Mouse (Mus musculus) A20 (cell line): ENCODE results near the gene Rchy1.
A peak's percentile ranks its signal among the peaks of the same experiment; 100 is the strongest.
"Not testable (repeated sequence)": the region's sequence is repeated elsewhere in the genome, so short reads cannot be mapped to it uniquely, and the experiment has no call there.

Experiments used
- DNase-seq: peaks from one replicate; pipeline ENCODE4 v3.0.0-alpha.2; 2011; ENCODE audit warnings: low read depth, low spot score

The Rchy1 gene

DNA sequence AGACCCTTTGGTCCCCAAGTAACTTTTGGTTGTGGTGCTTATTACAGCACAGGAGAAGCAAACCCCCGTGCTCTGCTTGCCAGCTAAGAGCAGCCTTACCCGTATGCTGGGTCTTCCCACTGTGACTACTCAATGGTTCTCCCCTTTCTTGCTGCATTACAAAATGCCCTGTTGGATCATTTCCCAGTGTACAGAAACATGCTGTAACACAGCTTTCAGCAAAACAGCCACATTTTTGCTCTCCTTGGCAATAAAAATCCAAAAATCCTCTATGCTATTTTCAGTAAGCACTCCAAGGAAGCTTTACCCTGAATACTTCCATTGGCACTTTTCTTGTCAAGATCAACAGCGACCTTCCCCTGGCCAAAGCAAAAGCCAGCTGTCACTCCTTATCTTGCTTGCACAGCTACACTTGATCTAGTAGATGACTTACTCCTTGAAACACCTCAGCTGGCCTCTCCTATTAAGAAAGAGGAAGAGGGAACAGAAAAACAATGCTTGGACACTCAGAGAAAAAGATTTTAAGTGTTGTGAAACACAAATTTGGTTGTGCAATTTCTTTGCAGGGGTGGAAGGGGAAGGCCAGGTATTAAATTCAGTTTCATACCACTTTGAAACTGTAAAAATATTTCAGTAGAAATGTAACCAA lies 2.1 kb downstream of the Rchy1 start:
- DNase-seq: peak; percentile 44

DNA sequence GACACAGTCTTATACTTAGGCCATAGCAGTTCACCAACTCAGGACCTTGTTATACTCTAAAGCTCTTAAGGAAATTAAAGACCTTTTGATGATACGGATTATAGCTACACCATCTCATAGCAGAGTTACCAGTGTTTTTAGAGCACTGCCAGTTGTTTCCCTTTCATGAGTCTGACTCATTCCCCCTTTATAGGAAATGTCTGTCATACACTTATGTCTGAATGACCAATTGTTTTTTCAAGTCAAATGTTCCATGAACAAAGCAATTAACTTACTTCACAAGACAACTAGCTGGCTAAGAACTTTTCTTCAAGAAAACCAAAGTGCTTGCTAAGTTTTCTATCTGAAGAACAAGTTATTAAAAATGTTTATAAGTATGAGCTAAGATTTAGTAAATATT lies 2.9 kb downstream of the Rchy1 start:
- DNase-seq: no peak

DNA sequence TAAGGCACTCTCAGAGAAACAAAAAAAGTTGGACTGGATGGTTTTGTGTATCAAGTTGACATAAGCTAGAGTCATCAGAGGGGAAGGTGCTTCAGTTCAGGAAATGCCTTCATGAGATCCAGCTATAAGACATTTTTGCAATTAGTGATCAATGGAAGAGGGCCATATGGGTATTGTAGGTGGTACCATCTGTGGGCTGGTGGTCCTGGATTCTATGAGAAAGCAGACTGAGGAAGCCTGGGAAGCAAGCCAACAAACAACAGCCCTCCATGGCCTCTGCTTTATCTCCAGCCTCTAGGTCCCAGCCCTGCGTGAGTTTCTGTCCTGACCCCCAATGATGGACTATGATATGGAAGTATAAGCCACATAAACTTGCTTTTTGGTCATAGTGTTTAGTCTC lies 3.8 kb downstream of the Rchy1 start:
- DNase-seq: no peak

- DNase-seq: no peak
Observed at GRCm38 (mm10) chr5:91956991-91957760, 5.7 kb downstream of the Rchy1 start.

DNA sequence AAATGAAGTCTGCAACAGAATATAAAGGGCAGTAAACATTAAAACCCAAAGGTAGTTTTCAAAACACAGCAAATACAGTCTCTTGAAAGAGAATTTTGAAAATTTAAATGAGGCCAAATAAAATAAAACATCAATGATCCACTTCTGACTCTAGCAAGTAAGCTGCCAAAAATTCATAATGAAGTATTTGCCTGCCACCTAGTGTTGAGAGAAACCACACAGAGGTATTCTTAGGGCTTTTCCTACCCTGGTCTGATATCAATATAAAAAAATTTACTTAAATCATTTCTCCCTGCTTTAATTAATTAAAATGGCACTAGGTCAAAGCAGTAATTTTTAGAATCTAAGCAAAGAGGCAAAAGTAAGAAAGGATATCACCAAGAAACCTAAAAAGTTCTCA lies 11.5 kb downstream of the Rchy1 start:
- peak; percentile 20 for DNase-seq

- DNase-seq: no peak
Observed at GRCm38 (mm10) chr5:91949441-91949840, 13.4 kb downstream of the Rchy1 start.

DNA sequence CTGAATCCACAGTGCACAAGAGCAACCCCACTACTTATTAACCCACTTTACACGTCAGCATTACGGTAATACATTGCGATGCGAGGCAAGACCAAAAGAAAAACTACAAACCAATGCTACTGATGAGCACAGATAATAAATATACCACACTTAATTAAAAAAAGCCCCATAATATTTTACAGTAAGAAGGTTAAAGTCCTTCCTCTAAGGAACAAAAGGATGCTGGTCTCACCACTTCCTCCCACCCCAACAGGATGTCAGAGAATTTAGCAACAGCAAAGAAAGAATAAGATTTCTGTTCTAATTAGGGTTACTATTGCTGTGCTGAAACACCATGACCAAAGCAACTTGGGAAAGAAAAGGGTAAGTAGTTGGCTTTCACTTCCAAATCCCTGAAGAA lies 15.9 kb downstream of the Rchy1 start:
- DNase-seq: no peak

GRCm38 (mm10) chr5:91945609-91946008 lies 17.3 kb downstream of the Rchy1 start:
- not testable (repeated sequence) for DNase-seq

DNA sequence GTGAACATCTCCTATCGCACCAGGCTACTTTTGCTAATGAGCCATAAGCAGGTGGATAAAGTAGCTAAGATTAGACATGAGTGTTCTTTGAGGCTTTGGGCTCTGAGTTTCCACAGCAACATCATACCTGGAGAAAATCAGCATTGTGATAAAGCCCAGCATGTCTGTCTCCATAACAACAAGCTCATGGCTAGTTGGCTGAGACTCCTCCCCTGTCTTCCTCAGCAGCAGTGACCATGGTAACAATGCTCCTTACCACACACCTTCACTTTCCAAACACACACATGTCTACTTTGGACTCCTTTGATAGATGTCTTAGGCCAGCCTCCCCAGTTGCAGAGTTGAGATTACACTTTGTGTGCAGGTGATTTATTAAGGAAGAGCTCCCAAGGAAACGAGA lies 49.6 kb downstream of the Rchy1 start:
- no peak for DNase-seq

GRCm38 (mm10) chr5:91911384-91912106 lies 51.3 kb downstream of the Rchy1 start:
- no peak for DNase-seq

- DNase-seq: no peak
Observed at GRCm38 (mm10) chr5:91910616-91911015, 52.3 kb downstream of the Rchy1 start.

GRCm38 (mm10) chr5:91909010-91909620 lies 53.8 kb downstream of the Rchy1 start:
- no peak for DNase-seq
